Mouse (Mus musculus) bone marrow macrophage, adult 2 months (primary cell): Measurements from ENCODE around the gene Hexb.
A peak's percentile ranks its signal among the peaks of the same experiment; 100 is the strongest.

ENCODE experiments used
- CTCF ChIP-seq: IDR thresholded peaks from 2 replicates; pipeline ENCODE4 v1.5.1; 2012; ENCODE audit warnings: low read depth, mild to moderate bottlenecking, low read length, moderate library complexity
- POLR2A ChIP-seq: IDR thresholded peaks from 2 replicates; pipeline ENCODE4 v1.6.1; 2012; ENCODE audit warnings: mild to moderate bottlenecking, low read depth, low read length, borderline replicate concordance

DNA sequence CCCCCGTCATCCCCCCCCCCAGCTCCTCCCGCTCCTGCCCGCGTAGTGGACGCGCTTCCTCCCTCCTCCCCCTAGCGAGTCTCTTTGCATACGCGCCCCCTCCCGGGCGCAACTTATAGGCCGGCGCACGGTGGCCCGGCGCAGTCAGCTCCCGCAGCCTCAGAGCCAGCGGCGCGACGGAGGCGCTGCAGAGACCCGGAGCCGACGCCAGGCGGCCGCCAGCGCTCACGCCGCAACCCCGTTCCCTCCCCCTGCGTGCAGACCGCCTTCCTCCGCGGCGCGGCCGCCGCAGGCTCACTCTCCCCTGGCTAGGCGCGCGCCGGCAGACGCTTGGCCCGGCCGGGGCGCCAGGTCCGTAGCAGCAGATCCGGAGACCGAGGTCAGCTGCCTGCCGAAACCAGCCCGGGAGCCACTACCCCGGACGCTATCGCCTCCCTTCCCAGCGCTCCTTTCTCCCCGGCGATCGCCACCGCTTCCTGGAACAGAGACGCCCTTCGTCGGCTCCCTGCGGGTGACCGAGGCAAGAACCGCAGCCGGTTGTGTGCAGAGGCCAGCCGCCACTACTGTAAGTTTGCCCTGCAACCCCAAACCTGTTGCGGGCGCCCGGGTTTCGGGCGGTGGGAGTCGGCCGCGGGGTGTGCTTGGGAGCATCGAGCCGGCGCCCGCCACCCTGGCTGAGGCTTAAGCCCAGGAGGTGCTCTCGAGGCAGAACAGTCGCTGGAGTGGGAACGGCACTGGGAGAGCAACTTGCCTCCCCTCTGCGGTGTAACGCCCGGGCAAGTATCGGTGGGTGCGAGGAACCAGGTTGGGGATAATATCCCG is 43.0 kb upstream of the Hexb start, which contains the start of gene Enc1:
- TF ChIP-seq POLR2A (peak; percentile 16; the same call in 1 of the 2 replicates), CTCF (no peak)
